Mouse (Mus musculus): ENCODE data around the gene Itga2b. TPM values are rescaled to one million over a fixed set of nuclear protein-coding genes. Genes with fewer than 3 reads are reported as not detected.
"Not testable (repeated sequence)": the region's sequence is repeated elsewhere in the genome, so short reads cannot be mapped to it uniquely, and the experiment has no call there.

Itga2b gene
- polyA plus RNA-seq, 1 experiment from 2014 or later = 4.4 TPM

GRCm38 (mm10) chr11:102410345-102410744, 59.6 kb downstream of the Itga2b start:
- WGBS = 79% methylated on average over 3 of the region's 3 CpGs
- ATAC-seq (ENCODE audit: insufficient number of reproducible peaks, low FRiP score, low TSS enrichment, low read depth); H3K4me2 ChIP-seq (ENCODE audit: low read depth, severe bottlenecking); DNase-seq (ENCODE audit: low spot score); H3K27ac ChIP-seq (replicated peaks; ENCODE audit: low read depth, low read length); H3K9me3 ChIP-seq (ENCODE audit: control insufficient read depth, low read length); H3K27me3 ChIP-seq (ENCODE audit: control insufficient read depth, insufficient read depth, low read length); H3K9ac ChIP-seq (ENCODE audit: low read length); H3K36me3 ChIP-seq (ENCODE audit: control insufficient read depth, insufficient read depth, low read length); H3K4me3 ChIP-seq (ENCODE audit: low read depth, low read length): not testable (repeated sequence)
- peaks cover 14% of the 10 kb centered on the region for H3K4me1 ChIP-seq (ENCODE audit: control insufficient read depth, insufficient read depth, low read length)

- H3K4me1 ChIP-seq (ENCODE audit: control insufficient read depth, insufficient read depth, low read length) = peaks cover 14% of the 10 kb centered on the region
- ATAC-seq (ENCODE audit: insufficient number of reproducible peaks, low FRiP score, low TSS enrichment, low read depth) (no peak), DNase-seq (ENCODE audit: low spot score) (no peak)
- H3K27ac ChIP-seq (replicated peaks; ENCODE audit: low read depth, low read length) = no peak overlapping the region
- H3K9me3 ChIP-seq (ENCODE audit: control insufficient read depth, low read length) = no peaks in the 10 kb centered on the region
- H3K4me3 ChIP-seq (ENCODE audit: low read depth, low read length) = no peak overlapping the region
- H3K9ac ChIP-seq (ENCODE audit: low read length) = no peak overlapping the region
- no peaks in the 10 kb centered on the region for H3K27me3 ChIP-seq (ENCODE audit: control insufficient read depth, insufficient read depth, low read length)
- no peaks in the 10 kb centered on the region; the same call in 1 of the 2 replicates for H3K36me3 ChIP-seq (ENCODE audit: control insufficient read depth, insufficient read depth, low read length)
- WGBS = 82% methylated on average over 3 of the region's 3 CpGs
- H3K4me2 ChIP-seq (ENCODE audit: low read depth, severe bottlenecking) = no peak overlapping the region
These were observed 60.1 kb downstream of the Itga2b start for GRCm38 (mm10) chr11:102409795-102410330.

- Histone ChIP-seq H3K27me3 (ENCODE audit: control insufficient read depth, insufficient read depth, low read length) (no peaks in the 10 kb centered on the region), H3K36me3 (ENCODE audit: control insufficient read depth, insufficient read depth, low read length) (peaks cover 5% of the 10 kb centered on the region), H3K4me1 (ENCODE audit: control insufficient read depth, insufficient read depth, low read length) (peaks cover 14% of the 10 kb centered on the region), H3K27ac (replicated peaks; ENCODE audit: low read depth, low read length) (no peak overlapping the region), H3K4me2 (ENCODE audit: low read depth, severe bottlenecking) (peak overlapping the region; percentile 87; the same call in 1 of the 2 replicates), H3K9ac (ENCODE audit: low read length) (peak overlapping the region; percentile 5; the same call in 1 of the 2 replicates), H3K9me3 (ENCODE audit: control insufficient read depth, low read length) (no peaks in the 10 kb centered on the region), H3K4me3 (ENCODE audit: low read depth, low read length) (peak overlapping the region; percentile 76; the same call in 1 of the 2 replicates)
- ATAC-seq (ENCODE audit: insufficient number of reproducible peaks, low FRiP score, low TSS enrichment, low read depth) = 0 out of 2 replicates have a peak, but pooled peaks have one; percentile 0
- DNase-seq (ENCODE audit: low spot score) = no peak
- WGBS = 37% methylated on average over 15 of the region's 15 CpGs
These were observed 60.8 kb downstream of the Itga2b start for GRCm38 (mm10) chr11:102408888-102409794.

- peak; percentile 98 for DNase-seq (ENCODE audit: low spot score)
- peak; percentile 92 for ATAC-seq (ENCODE audit: insufficient number of reproducible peaks, low FRiP score, low TSS enrichment, low read depth)
- Histone ChIP-seq H3K9ac (ENCODE audit: low read length) (peak overlapping the region; percentile 84; the same call in 1 of the 2 replicates), H3K4me2 (ENCODE audit: low read depth, severe bottlenecking) (peak overlapping the region; percentile 87), H3K4me3 (ENCODE audit: low read depth, low read length) (peak overlapping the region; percentile 76), H3K4me1 (ENCODE audit: control insufficient read depth, insufficient read depth, low read length) (peaks cover 14% of the 10 kb centered on the region), H3K27me3 (ENCODE audit: control insufficient read depth, insufficient read depth, low read length) (no peaks in the 10 kb centered on the region), H3K36me3 (ENCODE audit: control insufficient read depth, insufficient read depth, low read length) (peaks cover 10% of the 10 kb centered on the region), H3K27ac (replicated peaks; ENCODE audit: low read depth, low read length) (peak overlapping the region; percentile 73), H3K9me3 (ENCODE audit: control insufficient read depth, low read length) (no peaks in the 10 kb centered on the region)
- WGBS = under 1% methylated on average over 32 of the region's 32 CpGs
These were observed 61.5 kb downstream of the Itga2b start for GRCm38 (mm10) chr11:102408344-102408876.

GRCm38 (mm10) chr11:102407834-102408215, 62.1 kb downstream of the Itga2b start, which contains the start of gene Slc25a39:
Gene Slc25a39 (minus strand): TSS chr11:102407946.
- H3K4me1 ChIP-seq (ENCODE audit: control insufficient read depth, insufficient read depth, low read length) = peaks cover 14% of the 10 kb centered on the region
- H3K4me3 ChIP-seq (ENCODE audit: low read depth, low read length) = peak within 1 kb of the TSS; percentile 76
- peak within 1 kb of the TSS; percentile 73 for H3K27ac ChIP-seq (replicated peaks; ENCODE audit: low read depth, low read length)
- no peaks in the 10 kb centered on the region for H3K9me3 ChIP-seq (ENCODE audit: control insufficient read depth, low read length)
- H3K27me3 ChIP-seq (ENCODE audit: control insufficient read depth, insufficient read depth, low read length) = no peaks in the 10 kb centered on the region
- peak within 1 kb of the TSS; percentile 87 for H3K4me2 ChIP-seq (ENCODE audit: low read depth, severe bottlenecking)
- peaks cover 15% of the 10 kb centered on the region for H3K36me3 ChIP-seq (ENCODE audit: control insufficient read depth, insufficient read depth, low read length)
- no peak for ATAC-seq (ENCODE audit: insufficient number of reproducible peaks, low FRiP score, low TSS enrichment, low read depth)
- DNase-seq (ENCODE audit: low spot score) = no peak
- under 1% methylated on average over 19 of the region's 19 CpGs for WGBS
- peak within 1 kb of the TSS; percentile 84 for H3K9ac ChIP-seq (ENCODE audit: low read length)

- peaks cover 15% of the 10 kb centered on the region for H3K36me3 ChIP-seq (ENCODE audit: control insufficient read depth, insufficient read depth, low read length)
- H3K27ac ChIP-seq (replicated peaks; ENCODE audit: low read depth, low read length) = peak overlapping the region; percentile 73
- DNase-seq (ENCODE audit: low spot score) = peak; percentile 92
- WGBS = 0% methylated on average over 85 of the region's 85 CpGs
- no peaks in the 10 kb centered on the region for H3K9me3 ChIP-seq (ENCODE audit: control insufficient read depth, low read length)
- peak overlapping the region; percentile 76 for H3K4me3 ChIP-seq (ENCODE audit: low read depth, low read length)
- H3K27me3 ChIP-seq (ENCODE audit: control insufficient read depth, insufficient read depth, low read length) = 0 out of 2 replicates have a peak, but pooled peaks cover 1% of the 10 kb centered on the region
- peak; percentile 24; the same call in 1 of the 2 replicates for ATAC-seq (ENCODE audit: insufficient number of reproducible peaks, low FRiP score, low TSS enrichment, low read depth)
- peak overlapping the region; percentile 84 for H3K9ac ChIP-seq (ENCODE audit: low read length)
- peaks cover 14% of the 10 kb centered on the region for H3K4me1 ChIP-seq (ENCODE audit: control insufficient read depth, insufficient read depth, low read length)
- H3K4me2 ChIP-seq (ENCODE audit: low read depth, severe bottlenecking) = peak overlapping the region; percentile 87
These were observed 62.8 kb downstream of the Itga2b start for GRCm38 (mm10) chr11:102406900-102407833.

GRCm38 (mm10) chr11:102406401-102406800, 63.5 kb downstream of the Itga2b start:
- H3K9ac ChIP-seq (ENCODE audit: low read length) = peak overlapping the region; percentile 19; the same call in 1 of the 2 replicates

More at GRCm38 (mm10) chr11:102406401-102406800, 63.5 kb downstream of the Itga2b start:
- Histone ChIP-seq H3K4me2 (ENCODE audit: low read depth, severe bottlenecking) (peak overlapping the region; percentile 87), H3K36me3 (ENCODE audit: control insufficient read depth, insufficient read depth, low read length) (peaks cover 15% of the 10 kb centered on the region), H3K9me3 (ENCODE audit: control insufficient read depth, low read length) (no peaks in the 10 kb centered on the region), H3K27me3 (ENCODE audit: control insufficient read depth, insufficient read depth, low read length) (0 out of 2 replicates have a peak, but pooled peaks cover 3% of the 10 kb centered on the region), H3K27ac (replicated peaks; ENCODE audit: low read depth, low read length) (no peak overlapping the region), H3K4me3 (ENCODE audit: low read depth, low read length) (peak overlapping the region; percentile 76), H3K4me1 (ENCODE audit: control insufficient read depth, insufficient read depth, low read length) (peaks cover 13% of the 10 kb centered on the region)
- ATAC-seq (ENCODE audit: insufficient number of reproducible peaks, low FRiP score, low TSS enrichment, low read depth) = no peak
- DNase-seq (ENCODE audit: low spot score) = no peak
- WGBS = 4% methylated on average over 3 of the region's 3 CpGs

Measured in limb, embryonic 11.5 days (tissue).